Mouse (Mus musculus) c-Kit-positive CD71-positive TER-119-negative erythroid progenitor cells, embryonic 14.5 days (primary cell): ENCODE data around the gene Rprd1b.

Source experiments
- DNase-seq: peaks from one replicate; pipeline ENCODE4 v3.0.0-alpha.2; 2013; ENCODE audit warnings: low read depth

Gene Rprd1b

DNA sequence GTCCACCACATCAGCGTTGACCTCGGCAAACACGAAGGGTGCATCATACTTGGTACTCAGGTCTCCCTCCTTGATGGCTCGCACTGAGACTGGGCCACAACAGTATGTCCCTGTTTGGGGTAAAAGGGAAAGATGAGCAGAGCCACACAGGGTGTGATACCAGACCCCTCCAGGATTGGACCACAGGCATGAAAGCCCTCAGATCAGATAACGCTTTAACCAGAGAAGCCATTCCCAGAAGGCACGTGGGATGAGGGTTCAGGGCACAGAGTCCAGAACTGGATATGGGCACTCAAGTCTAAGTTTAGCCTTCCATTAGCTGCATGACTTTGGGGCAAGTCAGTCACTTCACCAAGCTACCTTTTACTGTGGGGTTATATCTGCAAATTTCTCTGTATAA is 98.9 kb downstream of the Rprd1b start:
- no peak for DNase-seq

DNA sequence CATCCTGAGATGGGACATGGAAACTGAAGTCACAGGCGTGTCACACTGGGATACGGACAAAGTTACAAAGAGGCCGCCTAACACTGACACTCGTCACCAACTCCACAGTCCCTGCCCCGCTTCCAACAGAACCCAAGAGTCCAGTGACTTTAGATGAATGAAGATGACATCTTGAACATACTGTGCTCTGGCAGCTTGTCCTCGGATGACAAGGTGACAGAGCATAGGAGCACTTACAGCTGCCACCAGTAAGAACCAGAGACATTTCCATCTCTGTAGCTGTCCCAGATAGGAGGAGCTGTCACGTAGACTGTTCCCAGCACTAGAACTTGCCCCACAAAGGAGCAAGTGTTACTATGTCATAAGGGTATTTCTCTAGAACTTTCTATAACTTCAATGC is 99.6 kb downstream of the Rprd1b start:
- DNase-seq = no peak

DNA sequence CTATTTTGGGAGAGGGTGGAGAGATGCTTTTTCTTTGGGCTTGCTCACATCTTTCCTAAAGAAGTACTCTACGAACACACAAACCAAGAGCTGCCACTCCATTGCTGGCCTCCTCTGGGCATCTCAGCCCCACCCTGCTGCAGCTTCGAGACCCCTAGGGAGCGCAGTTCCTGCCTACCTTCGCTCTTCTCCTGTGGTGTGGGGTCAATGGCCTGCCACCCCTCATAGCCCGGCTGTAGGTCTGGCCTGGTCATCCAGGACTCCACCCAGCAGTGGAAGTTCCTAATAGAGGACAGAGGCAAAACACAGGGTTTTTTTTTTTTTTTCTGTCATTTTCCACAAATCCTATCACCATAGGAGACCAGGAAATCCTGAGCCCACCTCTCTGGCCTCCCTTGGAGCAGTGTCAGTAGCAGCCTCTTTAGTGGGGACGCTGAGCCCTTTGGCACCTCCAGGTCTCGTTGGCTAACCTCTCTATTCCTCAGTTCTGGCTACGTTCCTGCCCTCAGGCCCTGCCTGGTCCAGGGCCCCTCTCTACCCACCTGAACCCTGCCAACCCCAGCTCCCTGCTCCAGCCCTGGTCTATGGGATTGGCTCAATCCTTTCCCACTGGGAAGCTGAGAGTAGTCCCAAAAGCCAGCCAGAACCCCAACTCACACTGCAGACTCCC is 100.3 kb downstream of the Rprd1b start:
- no peak for DNase-seq

DNA sequence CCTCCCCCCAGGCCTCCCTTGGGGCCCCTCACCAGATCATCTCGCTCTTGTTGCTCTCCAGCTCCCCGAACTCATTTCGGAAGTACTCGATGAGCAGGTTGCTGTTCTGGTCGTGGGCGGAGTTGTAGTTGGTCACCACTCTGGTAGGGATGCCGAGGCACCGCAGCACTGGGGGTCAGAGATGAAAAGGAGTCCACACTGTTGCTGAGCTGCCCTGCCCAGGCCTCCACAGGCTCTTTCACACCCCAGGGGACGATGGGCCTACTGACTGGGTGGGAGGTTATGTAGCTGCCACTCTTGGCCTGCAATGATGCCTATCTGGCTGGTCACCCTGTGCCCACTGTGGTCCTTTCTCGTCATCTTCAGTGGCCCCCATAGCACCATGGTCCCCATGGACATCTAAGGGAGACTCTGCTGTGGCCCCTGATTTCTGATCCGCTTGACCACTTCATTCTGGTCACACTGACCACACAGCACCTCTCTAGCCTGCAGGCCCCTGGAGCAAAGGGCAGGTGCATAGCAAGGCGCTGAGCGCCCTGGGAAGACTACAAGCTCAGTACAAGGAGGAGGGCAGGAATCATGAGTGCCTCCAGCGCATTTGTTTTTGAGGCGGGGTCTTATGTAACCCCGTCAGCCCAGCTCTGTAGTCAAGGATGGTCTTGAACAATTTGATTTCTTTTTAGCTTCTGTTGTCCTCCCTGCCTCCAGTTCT is 101.2 kb downstream of the Rprd1b start:
- no peak for DNase-seq

DNA sequence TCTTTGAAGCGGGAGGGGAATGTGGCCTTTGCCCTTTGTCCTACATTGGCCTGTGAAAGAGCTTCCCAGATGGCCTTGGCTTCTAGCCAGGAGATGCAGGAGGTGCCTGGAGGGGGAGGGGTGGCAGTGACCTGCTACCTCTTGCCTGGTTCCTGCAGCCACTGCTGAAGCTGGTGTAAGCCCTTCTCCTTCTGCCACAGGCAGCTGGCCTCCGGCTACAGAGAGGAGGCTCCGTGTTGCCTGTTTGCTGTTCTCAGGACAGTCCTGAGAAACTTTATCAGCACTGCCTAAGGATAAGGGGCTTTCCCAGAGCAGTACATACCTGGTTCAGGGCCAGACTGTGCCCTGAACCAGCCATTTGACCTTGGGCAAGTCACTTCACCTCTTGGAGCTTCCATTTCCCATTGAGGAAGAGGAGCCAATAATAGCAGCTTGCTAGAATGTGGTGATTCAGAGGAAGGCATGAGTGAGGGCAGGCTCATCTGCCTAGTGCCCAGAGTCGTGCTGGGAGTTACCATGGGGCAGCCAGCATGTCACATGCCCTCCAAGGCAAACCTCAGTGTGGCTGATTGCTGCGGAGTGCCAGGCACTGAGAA is 102.2 kb downstream of the Rprd1b start:
- no peak for DNase-seq

DNA sequence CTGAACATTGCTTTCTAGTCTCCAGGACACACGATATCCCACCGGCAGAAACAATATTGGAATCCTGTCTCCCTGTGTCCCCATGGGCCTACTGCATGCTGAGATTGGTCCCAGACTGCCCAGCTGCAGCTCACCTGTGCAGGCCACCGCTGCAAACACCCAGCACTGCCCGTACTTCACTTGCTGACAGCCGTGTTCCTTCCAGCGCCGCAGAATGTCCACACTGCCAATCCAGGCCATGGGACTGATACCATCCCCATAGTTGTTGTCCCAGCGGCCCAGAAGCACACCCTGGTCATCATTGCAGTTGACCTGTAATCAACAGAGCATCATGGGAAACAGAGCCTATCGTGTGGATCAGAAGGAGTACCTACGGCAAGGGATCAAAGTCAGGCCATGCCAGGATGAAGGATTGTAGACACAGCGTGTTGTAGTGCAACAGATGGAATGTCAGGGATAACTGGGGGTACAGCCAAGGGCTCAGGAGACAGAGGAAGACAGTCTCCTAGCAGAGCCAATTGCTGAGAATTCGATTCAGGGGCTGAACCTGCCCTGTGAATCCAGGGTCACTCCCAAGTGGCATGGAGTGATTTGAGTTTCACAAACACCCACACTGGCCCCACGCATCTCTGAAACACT is 103.0 kb downstream of the Rprd1b start:
- DNase-seq = no peak

DNA sequence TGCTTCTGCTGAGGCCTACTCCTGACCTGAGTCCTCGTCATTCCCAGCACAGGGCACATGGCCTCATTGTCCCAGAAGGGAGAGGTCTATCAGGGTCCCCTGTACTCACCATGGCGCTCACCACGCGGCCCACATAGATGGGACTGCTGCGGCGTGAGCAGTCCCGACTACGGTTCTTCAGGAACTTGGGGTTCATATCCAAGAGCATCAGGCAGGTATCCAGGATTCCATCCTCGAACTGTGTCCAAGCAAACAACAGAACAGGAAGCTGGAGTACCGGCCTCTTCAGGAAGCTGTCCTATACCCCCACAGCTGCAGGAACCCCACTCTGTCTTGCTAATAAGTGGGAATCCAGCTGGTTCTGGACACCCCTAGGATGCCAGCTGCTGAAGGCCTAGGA is 104.0 kb downstream of the Rprd1b start:
- DNase-seq = no peak

DNA sequence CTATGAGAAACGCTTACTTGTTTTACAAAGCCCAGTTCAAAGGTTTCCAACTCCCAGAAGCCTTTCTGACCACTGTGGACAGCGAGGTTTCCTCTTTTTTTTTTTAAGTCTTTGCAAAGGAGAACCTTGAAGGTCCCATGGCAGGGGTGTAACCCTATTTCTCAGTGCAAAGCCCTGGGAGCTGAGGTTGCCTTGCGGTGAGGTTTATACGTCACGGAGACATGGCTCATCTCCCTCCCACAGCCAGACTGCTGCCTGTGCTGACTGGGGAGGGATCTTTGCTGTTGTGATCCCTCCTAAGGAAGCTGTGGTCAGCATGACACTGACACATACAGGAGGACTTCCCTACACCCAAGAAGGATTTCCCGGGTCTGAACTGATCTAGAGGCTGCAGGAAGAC is 104.8 kb downstream of the Rprd1b start:
- no peak for DNase-seq

DNA sequence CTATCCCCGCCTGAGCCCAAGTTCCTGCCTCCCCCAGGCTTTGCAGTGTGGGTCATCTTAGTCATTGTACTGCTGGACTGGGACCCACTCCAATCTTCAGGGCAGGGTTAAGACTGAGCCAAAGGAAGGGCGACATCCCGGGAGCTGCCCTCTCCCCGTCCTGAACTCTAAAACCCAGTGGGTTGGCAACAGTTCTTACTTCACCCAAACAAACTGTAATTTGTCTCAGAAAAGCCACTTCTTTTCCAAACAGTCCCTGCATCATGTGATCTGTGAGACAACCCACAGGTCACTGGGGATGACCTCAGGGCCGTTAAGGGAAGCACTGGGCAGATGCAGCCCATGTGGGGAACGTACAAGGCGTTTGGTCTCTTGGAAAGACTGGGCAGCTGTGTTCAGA is 107.9 kb downstream of the Rprd1b start:
- DNase-seq = no peak

DNA sequence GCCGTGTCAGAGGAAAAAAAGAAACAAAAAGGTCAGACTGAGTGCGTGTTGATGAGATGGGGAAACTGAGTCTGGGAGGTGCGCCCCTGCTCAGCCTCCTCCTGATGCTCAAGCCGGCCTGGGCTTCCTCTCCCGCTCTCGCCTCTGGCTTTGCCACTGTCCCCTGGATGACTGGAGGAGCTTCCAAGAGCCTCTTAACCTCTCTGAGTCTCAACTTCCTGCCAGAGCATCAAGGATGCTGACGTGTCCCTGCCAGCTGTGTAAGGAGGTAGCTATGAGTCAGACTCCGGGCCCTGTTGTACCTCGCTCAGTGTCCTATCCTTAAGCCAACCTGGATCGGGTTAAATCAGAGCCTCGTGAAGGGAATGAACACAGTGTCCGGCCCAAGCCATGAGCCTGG is 109.5 kb downstream of the Rprd1b start:
- DNase-seq = no peak

DNA sequence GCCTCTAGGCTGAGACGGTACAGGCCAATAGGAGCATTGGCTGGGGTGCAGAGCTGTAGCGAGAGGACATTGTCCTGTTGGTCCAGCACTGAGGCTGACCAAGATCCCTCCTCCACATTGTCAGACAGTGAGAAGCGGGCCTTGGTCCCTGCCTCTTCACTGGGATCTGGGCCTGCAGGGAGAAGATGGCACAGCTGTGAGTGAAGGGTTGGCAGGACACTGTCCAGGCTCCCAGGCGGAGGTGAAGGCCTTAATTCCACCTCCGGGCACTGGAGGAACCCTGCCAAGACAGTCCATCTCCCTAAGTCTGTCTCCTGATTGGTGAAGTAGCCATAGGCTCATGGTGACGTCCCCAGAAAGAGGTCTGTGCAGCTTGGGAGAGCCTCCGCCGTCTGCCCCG is 110.5 kb downstream of the Rprd1b start:
- DNase-seq = no peak

DNA sequence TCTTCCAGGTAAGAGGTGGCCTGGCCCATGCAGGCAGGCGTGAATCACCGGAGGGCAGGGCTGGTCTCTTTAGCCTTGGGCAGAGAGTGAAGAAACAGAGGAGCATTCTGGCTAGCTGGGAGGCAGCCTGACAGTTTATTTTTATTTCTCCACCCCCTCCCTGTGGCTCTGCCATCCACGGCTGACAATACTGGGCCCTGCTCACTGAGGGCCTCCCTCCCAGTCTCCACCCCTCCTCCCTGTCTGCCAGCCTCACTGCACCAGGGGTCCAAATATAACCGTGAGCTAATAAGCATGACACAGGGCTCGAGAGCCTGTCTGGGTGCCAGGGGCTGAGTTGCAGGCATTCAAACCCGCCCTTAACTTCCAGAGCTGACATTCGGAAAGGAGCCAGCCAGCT is 111.3 kb downstream of the Rprd1b start:
- DNase-seq = no peak

DNA sequence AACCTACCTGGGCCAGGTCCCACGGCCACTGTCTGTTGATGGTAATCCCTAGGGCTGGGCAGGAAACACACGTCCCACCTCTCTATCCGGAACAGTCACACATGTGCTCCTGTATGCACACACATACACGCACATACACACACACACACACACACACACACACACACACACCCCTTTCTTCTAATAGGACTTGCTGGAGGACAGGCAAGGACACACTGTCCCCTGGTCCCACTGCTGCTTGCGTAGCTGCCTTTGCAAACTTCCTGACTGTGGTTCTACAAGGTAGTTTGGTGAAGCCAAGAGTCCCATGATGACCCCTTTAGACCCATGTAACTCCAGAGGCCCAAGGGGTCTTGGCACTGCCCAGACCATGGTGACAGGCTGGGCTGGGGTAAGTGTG is 112.4 kb downstream of the Rprd1b start:
- DNase-seq = no peak

DNA sequence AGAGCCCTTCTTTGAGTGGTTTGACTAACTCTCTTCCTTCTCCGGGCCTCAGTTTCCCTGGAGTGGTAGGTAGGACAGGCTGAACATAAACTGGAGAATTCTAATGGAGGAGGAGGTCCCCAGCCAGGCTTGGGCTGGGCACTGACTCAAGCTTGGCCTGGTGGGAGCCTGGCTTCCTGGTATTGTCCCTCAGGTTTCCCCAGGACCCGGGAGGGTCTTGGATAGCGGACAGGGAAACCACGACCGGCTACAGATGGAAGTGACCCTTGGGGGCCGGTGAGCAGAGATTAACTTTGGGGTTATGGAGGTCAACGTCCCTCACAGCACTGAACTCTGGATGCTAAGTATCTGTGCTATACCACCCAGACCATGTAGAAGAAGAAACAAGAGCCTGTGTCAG is 113.0 kb downstream of the Rprd1b start:
- no peak for DNase-seq

DNA sequence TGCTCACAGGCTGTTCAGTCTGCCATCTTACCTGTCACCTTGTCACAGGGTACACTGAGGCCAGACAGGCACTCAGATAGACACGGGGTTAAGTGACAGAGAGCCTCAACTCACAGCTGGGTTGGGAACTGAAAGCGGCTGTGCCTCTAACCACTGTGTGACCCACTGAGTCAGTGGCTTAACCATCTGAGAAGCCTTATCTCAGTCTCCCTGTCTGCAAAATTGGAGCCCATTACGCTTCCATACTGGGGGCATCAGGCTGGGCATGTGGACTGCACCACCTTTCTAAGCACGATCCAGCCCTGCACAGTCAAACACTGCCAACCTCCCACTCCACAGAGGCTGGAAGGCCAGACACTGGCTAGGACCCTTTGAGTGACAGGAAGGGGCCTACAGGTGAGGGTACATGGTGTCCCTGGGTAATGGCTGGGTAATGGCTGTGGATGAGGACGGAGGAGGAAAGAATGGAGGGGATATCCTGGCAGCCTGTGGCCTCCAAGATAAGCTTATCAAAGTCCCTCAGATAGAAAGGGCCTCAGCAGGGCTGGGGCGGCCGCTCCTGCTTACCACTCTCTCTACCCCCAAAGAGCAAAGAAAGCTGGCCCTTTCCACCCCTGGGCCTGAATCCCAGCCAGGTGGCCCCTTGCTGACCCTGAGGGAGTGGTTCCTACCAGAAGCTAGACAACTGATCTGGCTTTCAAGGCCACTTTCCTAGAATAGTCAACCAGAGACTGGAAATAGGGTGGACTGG is 113.6 kb downstream of the Rprd1b start:
- DNase-seq = peak; percentile 93

DNA sequence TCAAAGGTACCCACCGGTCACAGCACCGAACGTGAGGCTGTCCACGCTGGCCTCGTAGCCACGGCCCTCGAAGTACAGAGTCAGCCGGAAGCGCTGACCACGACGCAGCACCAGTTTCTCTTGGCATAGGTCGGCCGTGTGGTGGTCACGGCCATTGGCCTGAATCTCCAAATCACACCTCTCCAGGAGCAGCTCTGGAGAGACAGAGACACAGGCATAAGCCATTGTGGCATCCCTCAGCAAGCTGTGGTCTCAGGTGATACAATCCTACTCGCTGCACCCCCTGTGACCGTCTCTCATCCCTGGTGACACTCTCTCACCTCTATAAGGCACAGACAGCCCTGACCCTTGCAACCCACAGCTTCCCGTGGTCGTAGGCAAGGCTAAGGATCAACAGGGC is 114.7 kb downstream of the Rprd1b start:
- no peak for DNase-seq

DNA sequence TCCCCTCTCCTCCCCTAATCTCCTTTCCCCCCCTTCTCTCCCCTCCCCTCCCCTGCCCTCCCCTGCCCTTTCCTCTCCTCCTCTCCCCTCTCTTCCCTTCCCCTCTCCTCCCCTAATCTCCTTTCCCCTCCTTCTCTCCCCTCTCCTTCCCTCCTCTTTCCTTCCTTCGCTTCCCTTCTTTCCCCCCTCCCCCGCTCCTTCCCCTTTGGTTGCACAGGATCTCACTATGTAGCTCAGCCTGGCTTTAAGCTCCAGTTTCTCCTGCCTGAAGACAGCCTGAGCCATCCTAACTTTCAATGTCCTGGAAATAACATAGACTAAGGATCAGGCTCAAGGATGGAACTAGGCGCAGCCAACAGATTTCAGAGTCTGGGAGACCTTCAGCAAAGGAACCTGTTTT is 115.5 kb downstream of the Rprd1b start:
- no peak for DNase-seq

DNA sequence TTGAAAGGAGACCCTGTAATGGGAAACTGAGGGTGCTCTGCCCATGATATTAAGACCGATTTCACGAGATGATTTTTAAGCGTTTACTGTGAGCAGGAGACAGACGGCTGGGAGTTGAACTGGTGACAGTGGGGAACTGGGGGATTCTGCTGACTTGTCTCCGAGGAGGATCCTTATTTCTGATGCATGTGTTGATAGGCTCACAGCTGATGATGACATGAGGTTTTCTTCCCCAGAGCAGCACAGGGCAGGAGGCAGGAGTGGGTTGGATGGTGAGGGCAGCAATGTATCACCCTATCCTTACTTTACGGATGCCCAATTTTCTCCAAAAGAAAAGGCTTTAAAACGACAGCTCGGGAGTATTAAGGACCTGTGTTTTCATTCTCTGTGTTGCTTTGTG is 116.0 kb downstream of the Rprd1b start:
- no peak for DNase-seq

DNA sequence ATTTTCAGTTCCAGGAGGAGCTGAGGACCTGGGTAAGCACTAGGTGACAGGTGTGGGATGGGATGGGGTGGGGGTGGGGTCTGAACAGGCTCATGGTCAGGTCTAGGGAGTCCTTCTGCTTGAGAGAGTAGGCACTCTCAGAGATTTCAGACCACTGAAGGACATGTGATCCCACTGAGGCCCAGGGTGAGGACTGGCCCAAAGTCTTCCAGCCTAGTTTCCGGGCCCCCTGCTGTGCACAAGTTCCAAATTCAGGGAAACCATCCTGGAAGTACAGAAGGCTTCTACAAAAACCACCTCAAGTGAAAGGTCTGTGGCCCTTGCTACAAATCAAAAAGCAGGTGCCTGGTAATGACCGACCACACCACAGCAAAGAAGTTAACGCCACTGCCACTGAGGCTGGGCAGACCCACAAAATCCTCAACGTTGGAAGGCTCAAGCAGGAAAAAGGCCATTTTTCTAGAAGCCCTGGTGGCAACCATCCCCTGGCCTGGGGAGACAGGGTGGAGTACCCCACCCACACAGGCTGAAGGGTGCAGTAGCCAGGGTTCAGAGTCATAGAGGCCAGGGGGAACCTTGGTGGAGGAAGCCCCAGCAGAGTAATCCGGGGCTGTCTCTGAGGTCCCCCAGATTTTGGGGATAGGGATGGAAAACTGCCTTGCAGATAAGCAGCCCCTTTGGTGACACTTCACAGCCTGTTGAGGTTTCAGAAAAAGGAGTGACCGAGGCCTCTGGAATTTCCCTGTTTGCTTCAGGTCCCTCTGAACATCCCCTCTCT is 116.6 kb downstream of the Rprd1b start:
- DNase-seq = no peak

DNA sequence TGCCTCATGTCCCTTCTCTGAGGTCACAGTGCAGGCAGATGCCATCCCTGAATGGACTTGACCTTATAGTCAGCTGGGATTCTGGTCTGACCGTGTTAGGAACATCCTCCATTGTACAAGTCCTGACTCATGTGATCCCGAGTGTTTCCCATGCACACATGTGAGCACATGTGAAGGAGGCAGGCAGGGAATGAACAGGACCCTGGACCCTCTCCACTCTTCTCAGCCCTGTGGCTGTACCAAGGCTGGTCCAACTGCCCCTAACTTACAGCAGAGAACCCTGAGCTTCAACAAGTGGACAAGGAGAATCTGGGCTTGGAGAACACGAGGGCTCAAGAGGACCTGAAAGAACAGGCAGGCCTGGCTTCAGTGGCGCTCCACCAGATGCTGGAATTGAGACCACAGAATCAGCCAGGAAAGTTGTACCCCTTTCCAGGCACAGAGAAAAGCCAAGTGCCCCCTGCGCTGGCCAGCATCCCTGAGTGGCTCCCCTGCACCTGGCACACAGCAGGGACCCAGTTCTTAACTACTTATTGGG is 117.3 kb downstream of the Rprd1b start:
- DNase-seq = no peak

DNA sequence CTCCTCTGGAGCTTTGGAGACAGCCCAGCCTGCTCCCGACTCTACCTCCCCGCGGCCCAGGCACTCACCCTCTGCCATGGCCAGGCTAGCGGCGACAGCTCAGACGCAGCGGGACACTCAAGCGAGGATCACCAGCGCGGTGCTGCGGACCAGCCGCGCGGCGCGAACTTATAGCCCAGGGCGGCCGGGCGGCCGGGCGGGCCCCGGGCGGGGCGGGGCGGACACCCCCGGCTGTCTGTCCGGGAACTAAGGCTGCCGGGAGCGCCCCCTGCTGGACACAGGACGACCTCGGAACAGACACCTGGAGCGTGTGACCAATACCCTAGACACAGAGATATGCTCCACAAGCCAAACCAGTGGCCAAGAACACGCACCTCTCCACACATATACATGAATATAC is 117.9 kb downstream of the Rprd1b start, which contains the start of gene Tgm2:
Tgm2 (minus strand) TSS at position 214 of the 400 bp plus-strand sequence.
- peak; percentile 91 for DNase-seq
